Mouse (Mus musculus) cerebellum, postnatal 14 days (tissue): ENCODE measurements around the gene Spata9.

ENCODE experiments used
- DNase-seq, 2 experiments: peaks; one replicate each; pipeline ENCODE4 v3.0.0; 2021; ENCODE audit warnings: mixed read lengths in 2 of 2

Gene Spata9

DNA sequence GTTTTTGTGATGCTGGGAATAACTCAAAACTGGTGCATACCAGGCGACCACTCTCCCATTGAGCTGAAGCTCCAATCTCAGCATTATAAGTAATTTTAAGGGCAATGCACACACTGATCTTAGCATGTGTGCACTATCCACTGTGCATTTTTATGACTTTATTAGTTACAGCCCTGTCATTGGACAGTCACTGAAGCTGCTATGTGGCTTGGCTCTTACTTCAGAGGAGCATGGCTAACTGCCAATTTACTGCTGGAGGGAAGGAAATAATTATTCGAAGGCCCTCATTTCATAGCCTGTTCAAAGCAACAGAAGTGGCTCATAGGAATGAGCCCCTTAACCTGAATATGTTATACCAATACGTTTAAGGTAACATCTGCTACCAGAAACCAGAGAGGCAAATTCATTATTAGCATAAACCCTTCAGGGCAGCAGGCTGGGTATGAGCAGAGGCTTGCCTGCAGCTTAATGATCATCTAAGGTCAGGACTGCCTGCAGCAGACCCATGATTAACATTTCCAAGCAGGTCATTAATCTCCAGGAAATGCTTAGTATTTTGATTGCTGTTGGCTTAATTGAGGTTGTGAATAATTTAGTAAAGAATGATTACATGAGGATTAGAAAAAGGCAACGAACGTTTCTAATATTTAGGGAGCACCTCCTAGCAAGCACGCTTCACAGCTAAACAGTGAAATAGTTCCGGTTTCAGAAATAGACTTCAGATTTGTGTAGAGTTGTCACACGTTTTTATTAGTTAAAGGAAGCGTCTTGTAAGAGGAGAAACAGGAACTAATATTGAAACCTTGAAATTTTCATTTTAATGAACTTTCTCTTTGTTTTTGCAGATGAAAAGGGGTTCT is 25.4 kb downstream of the Spata9 start:
- peak; percentile 14 to 39 for DNase-seq

DNA sequence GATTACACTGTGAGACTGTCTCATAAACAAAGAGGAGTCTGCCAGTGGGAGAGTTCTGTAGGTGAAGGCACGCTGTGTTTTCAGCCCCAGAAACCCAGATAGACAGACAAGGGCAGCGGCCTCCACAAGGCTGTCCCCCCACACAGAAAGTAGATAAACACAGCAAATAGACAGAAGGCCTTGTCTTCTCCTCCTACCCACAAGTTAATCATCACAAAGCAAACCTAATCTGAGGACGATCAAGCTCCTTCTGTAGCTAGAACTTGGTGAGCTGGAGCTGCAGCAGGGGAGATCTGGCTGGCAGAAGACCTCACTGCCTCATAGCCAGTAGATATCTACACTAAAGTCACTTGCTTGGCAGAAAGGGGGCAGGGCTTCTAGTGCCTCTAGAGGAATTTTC is 36.3 kb downstream of the Spata9 start:
- no peak for DNase-seq

DNA sequence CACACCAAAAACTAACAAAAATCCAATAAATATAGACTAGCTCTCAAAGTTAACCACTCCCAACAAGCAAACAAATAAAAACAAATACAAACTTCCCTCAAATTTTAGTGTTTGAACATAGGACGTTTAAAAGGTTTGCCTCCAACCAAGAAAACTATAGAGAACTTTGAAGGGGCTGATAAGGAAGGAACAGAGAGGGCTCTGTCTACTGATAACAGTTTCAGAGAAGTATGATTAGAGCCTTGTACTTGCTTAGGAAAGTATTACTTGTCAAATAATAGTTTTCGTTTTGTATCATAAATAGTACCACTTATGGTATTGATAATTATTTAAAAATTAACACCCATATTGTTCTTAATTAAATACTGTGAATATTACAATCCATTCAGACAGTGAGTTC is 47.6 kb downstream of the Spata9 start:
- no peak for DNase-seq

DNA sequence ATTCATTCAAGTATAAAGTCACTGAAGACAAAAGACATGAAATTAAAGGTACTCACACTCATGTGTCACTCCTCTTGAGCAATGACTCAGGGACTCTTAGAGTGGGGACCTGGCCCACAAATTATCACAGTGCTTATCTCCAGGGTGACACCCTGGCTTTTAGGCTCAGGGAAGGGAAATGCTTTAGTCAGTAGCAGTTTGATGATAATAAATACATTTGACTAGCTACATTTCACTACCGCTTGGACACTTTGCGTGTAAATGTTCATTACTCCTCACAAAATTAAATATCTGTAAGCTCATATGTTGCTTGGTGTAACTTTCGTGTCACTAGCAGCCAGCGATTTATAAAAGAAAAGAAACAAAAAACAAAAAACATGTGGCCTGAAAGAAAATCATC is 50.5 kb downstream of the Spata9 start:
- DNase-seq = peak in 1 of 2 experiments; percentile 15

DNA sequence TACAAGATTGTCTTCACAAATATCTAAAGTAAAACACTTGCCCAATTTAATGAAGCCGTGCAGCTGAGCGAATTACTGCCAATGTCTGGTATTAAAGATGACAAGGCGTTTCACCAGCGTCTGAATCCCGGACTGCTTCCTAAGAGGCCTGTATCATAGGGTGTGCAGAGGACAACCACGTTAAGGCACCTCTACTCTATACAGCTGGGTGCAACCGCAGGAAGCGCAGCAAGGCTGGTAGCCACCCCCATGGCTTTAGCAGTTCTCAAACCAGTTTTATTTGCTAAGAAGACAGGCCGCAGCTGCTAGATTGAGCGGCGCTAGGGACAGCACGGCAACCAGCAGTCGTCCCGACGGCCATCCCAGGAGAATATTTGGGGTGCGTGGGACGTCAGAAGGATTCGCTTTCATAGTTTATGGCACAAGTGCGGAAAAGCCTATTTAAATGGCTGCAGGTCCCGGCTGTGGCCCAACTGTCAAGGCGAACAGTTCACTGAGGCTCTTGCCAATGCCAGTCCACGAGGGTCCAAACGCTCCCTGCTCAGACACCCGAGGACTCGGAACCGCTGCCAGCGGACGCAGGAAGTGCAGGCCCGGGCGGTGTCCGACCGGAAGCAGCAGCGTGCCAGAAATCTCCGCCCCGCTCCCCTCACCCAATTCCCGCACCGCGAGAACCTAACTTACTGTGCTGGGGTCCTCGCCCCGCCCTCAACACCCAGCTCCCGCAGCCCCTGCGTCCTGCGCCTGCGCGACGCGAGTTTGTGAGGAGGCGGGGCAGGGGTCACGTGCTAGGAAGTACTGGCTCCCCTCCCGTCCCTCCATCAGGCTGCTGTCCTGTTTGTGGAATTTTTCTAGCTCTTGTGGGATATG is 51.3 kb downstream of the Spata9 start, which contains the start of gene Rfesd:
Rfesd (minus strand) TSS at position 746 of the 870 bp plus-strand sequence.
- peak; percentile 97 to 98 for DNase-seq

DNA sequence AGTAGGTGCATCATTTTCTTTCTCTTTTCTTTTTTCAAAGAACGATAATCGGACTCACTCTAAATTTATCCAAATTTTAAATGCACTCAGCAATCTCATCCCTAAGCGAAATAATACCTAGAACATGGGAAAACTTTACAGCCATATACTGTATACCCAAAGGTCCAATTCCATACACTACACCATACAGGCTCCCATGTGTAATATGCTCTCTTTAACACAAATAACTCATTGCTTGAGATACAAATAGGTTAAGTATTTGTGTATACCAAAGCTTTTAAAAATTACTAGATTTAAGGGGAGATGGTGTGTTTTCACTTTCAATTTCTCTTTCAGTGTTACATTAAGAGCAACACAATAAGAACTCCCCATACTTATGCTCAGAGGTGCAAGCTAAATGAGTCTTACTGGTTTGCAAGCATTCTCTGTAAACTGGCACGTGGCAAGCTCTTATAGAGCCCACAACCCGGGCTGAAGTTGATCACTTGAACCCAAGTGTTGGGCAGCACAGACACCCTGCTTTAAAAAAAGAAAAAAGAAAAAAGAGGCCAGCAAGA is 52.0 kb downstream of the Spata9 start:
- peak in 1 of 2 experiments; percentile 14 for DNase-seq

DNA sequence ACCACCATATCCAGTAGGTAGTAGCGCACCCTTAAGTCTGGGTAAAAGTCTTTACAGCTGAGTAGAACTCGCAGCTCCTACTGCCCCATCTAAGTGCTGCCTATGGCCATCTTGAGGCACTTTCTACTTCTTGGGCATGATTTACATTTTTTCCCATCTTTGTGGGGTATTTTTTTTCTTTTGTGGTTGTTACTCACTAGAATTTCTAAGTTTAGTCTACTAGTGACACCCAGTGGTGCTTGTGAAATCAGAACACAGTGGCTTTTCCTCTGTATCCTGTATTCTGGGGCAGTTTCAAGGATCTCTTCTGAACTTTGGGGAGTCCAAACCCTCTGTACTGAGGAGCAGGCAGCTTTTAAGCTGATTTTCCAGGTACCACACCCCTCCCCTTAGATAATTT is 54.8 kb downstream of the Spata9 start:
- peak in 1 of 2 experiments; percentile 10 for DNase-seq

DNA sequence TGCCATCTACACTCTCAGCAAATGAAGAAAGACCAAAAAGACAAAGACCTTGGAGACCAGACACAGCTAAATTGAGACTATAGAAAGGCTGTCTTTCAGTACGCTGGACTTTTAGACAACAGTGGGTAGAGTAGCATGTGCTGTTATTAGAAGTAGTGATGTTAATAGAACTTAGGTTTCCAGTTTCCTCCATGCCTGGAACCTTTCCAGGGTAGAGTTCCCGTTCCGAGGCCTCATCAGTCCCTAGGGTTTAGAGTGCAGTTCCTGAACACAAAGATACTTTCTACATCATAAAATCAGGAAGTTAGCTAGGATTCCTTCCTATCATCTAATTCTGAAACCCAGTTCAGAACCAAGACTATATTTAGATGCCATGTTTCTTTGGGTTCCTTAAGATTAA is 57.6 kb downstream of the Spata9 start:
- no peak for DNase-seq

DNA sequence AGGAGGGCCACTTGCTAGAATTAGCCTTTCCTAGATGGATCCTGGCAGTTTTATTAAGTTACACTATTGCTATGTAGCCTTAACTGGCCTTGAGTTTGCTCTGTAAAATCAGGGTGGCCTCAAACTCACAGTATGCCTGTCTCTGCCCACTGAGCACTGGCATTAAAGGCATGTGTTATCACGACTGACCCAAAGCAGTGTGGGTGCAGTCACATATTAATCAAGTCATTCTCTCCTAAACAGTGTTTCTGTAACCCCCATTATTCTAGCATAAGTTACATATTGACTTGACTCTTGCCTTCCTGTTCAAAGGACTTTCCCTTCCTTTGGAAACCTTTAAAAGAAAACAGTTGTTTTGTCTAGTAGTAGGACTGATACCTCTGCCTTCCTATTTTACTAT is 75.5 kb downstream of the Spata9 start:
- DNase-seq = no peak

DNA sequence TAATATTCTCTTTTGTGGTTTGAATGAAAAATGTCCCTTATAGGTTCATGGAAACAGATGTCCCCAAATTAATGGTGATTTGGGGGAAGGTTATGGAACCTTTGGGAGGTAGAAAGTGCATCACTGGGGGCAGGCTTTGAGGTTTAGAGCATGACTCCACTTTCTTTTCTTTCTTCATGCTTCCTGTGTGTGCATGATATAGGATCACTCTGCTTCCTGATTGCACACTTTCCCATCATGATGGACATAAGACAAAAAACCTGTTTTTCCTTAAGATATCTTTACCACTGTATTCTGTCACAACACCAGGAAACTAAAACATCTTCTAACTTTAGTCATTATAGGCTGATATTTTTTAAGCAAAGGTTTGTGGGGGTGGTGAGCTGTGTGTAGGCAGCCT is 78.0 kb downstream of the Spata9 start:
- no peak for DNase-seq
